Mouse (Mus musculus): ENCODE data around the gene Prss48.
A peak's percentile ranks its signal among the peaks of the same experiment; 100 is the strongest.
"Not testable (repeated sequence)": the region's sequence is repeated elsewhere in the genome, so short reads cannot be mapped to it uniquely, and the experiment has no call there.

The Prss48 gene

DNA sequence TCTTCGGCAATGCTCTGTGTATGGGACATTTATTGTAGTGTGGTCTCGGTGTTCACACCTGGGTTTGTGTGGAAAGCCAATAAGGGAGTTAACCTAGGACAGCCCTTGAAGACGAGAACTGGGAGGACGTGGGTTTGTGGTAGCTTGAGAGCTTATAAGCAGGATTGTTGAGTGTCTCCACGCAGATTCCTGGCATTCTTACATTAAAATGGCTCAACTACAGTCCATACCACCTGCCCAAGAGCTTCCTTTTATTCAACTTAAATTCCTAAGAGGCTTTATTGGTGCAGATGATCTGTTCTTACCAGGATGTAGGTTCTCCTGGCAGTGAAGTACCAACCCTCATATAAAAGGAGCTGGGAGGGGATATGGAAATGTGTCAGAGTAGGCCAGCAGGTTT, 649 bp upstream of the Prss48 start:
- DNase-seq (ENCODE audit: low spot score), result no peak

DNA sequence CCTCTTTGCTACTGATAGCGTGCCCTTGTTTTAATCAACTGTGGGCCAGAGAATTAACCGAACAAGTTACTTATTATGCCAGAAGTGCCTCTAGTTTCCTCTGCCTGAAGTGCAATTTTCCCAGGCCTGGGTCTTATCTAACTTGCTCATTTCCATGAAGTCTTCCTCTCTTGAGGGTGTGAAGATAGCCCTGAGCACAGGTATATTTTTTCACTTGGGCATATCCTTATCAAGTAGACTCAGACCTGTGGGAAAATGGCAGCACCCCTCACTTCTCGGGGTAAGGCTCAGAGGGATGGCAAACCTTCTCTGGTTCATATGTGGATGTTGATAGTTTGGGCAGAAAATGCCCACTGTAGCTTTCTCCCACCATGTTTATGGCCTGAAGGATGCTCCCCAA, 1.0 kb downstream of the Prss48 start:
- no peak for DNase-seq (ENCODE audit: low spot score)

DNA sequence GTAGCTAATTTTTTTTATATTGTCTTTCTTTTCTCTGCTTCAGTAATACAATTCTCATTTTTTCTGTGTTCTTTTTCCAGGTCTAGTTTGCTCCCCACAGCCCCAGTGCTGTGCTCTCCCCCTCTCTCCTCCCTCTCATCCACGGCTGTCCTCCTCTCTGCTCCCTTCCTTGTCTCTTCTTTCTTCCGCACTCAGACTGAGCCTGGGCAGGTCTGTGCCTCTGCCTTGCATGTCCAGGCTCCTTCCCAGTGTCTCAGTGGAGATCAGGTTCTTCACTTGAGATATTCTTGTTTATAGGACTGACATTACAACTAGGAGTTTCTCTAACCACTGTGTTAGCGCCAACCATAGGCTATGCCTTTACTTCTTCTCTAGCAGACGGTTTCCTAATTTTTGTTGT, 7.6 kb downstream of the Prss48 start:
- DNase-seq (ENCODE audit: low spot score), result no peak

DNA sequence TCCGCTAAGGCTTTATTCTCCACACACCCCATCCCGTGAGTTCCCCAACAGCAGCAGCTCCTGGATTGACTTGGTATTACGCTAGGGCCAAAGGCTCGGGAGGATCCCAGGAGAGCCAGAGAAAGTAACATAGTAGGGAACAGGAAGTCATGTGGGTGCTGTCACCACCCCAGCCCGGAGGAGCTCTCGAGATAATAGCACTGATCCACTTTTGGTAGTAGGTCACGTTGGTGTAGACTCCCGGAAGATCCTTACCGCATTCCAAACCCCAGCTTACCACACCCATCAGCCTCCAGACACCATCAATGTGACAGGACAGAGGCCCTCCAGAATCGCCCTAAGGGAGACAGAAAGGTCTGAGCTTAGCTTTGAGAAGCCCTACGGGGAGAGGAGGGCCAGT, 8.5 kb downstream of the Prss48 start:
- no peak for DNase-seq (ENCODE audit: low spot score)

DNA sequence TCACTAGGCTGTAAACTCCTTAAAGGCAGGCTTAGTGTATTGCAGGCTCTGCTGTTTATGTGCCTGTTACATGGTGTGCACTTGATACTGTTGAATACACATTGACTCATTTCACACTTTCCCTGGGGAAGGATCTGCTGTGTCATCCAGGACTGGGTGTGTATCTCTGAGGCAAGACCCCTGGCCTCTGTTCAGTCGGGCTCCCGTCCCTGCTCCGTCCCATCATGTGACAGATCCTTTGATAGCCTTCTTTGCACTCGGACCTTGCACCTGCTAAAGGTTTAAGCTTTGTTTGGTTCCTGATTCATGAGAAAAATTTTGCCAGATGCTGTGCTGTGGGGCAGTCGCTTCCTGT, 10.5 kb downstream of the Prss48 start:
- peak; percentile 88 for DNase-seq (ENCODE audit: low spot score)

DNA sequence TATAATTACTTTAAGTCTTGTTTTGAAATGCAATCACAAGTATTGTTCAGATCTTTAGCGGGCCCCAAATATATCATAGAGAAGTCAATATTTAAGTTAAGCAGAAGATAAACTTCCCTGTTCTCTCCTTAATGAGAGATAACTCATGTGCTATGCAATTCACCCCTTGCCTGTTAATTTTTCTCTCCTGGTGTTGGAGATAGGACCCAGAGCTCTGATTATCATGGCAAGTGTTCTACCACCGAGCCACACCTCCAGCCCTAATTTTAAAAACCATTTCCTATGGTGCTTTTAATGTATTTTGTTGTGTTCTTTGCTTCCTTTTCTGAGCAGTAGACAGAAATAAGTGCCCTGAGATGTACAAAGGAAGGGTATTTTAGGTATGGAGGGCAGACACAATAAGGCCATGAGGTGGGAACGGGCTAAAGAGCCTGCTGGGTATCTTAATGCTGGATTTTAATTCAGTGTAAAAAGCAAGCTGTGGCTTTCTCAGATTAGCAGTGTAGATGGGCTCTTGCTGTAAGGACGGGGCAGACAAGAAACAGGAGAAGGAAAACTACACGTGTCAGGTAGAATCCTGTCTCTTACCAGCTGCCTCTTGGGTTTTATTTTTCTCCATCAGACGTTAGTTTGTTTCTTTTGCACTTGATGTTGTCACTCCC, 11.0 kb downstream of the Prss48 start:
- DNase-seq (ENCODE audit: low spot score), result no peak

DNA sequence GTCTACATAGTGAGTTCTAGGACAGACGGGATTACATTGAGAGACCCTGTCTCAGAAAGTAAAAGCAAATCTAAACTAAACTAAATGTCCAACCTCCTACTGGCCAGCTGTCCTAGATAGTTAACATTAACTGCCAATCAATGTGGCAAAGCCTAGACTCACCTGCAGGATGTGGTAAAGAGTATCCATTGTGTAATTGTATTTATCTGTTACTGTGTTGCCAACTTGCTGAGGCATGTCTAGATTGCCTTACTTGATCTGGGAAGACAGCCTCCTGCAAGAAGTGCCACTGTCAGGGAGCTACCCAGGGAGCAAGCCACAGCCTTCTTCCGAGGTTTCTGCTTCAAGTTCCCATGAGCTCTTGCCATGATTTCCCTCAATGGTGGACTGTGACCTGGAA, 15.1 kb downstream of the Prss48 start:
- no peak for DNase-seq (ENCODE audit: low spot score)

DNA sequence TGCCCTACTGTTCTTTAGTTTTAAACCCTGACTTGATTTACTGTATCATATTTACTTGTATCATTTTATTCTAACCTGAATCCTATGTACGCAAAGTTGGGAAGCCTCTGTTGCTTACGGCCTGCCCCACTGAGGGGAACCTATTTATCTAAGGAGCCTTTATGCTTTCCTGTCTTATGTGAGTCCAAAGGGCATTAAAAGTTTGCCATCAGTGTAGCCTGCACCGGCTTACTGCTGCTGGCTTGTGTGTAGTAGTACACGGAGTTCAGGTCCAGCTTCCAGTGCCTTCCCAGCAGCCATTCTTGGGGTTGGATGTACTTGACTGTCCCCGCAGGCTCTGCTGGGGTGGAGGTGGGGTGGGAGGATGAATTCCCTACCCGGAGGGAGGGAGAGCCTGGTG, 17.8 kb downstream of the Prss48 start:
- no peak for DNase-seq (ENCODE audit: low spot score)

DNA sequence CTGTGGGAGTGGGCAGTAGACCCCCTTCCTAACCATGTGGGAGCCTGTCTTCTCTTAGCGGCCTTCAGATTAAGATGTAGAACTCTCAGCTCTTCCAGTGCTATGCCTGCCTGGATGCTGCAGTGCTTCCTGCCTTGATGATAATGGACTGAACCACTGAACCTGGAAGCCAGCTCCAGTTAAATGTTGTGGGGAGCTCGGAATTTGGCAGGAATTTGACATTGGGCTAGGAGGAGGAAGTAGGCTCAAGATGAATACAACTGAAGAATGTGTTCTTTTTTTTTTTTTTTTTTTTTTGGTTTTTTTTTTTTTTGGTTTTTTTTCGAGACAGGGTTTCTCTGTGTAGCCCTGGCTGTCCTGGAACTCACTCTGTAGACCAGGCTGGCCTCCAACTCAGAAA, 20.5 kb downstream of the Prss48 start:
- not testable (repeated sequence) for DNase-seq (ENCODE audit: low spot score)

DNA sequence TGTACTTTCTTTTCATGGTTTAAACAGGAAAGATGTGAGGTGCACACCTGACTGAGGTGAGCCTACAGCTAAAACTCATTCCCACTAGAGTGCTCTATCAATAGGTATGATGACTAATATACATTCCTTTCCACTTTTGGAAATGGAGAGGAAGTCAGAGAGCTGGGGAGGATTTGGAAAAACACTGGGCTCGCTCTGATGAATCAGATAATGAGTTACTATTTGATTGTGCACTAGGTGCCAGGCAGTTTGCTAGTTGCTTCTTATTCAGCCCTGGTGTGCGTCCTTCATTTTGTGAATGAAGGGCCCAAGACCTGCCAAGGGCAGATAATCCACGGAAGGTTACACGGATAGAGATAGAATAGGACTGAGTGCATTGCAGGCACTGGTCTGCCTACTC, 22.3 kb downstream of the Prss48 start:
- DNase-seq (ENCODE audit: low spot score), result no peak

DNA sequence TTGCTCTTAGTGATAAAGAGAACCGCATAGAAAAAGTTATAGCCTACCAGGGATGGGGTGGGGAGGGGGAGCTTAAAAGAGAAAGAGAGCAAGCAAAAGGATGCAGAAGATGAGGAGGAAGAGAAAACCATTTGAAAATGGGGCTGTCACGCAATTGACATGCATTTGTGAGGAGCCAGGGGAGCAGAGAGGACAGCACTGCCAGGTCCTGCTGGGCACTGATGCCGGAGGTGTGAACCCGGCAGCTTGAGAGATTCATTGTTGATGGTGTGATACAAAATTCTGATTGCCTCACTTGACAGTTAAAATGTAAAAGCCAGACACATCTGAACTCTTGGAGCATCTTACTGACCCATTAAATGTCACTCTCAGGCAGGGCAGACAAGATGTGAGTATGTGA, 27.8 kb downstream of the Prss48 start:
- no peak for DNase-seq (ENCODE audit: low spot score)

DNA sequence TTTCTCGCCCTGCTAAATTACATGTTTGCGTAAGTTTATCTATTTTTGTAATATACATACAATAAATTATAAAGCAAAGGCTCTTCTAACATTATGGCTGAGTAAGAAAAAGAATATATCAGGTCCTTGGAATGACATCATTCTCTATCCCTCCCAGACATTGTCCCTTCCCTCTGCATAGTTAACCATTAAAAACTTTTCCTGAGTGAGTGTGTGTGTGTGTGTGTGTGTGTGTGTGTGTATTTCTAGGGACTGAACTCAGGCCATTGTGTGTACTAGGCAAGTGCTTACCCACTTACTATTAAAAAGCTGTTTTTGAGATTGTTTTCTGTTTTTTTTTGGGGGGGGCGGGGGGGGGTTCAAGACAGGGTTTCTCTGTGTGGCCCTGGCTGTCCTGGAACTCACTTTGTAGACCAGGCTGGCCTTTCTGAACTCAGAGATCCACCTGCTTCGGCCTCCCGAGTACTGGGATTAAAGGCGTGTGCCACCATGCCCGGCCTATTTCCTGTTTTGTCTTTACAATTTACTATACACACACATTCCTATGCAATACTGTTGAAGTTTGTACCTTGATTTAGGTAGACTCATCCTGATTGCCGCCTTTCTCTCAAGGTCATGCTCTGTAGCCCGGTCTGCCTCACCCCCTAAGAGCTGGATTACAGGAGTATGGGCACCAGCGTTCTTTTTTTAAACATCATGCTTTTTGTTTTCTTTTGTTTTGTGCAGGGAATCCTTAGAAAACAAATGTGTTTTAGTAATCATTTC, 28.7 kb downstream of the Prss48 start:
- no peak for DNase-seq (ENCODE audit: low spot score)

DNA sequence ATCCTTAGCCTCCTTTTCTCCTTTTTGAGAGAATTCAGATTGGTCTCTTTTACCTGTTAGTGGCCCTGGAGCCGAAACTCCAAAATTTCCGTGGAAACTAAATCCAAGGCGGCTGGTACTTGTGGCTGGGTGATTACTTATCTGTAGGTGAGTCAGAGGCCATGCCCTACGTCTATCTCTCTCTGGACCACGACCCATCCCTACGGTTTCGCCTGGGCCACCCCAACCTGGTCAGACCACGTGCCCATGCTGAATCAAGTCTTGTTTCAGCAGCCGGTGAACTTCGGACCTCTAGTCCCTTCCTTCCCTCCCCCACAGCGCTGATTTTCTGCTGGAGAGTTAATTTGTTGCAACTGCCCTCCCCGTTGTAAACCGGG, 30.7 kb downstream of the Prss48 start:
- peak; percentile 86 for DNase-seq (ENCODE audit: low spot score)

DNA sequence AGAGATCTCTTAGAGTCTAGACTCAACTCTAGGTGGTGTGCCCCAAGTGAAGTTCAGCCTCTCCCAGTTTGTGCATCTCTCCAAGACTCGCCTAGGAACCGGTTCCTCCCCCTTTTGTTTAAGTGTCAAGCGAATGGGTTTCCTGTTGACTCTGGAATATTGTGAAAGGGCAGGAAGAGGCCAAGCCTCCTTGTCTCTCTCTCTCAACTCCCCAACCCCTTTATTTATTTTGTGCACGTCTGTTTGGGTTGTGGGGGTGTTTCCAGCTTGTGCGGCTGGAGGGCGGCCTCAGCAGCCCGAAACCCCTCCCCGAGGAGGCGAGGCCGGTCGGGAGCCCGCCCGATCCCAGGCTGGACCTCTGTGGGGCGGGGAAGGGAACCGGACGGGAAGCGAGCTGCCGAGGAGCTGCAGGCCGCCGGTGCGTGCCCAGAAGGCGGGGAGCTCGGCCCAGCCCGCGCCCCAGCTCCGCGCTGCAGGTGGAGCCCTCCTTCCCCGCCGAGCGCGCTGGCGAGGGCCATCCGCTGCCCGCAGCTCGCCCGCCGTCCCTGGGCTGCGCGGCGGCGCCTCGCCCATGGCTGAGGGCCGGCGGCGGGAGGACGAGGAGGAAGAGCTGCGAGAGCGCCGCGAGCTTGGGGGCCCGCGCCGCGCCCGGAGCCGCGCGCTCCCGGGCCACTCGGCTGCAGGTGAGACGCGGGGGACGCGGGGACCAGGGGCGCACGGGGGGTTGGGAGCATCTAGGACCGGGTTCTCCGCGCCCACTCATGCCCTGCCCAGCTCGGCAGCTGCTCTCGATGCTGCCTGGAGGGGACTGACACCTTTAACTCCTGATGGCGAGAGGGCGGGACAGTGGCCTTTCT, 31.3 kb downstream of the Prss48 start, which contains the start of gene Sh3d19:
Gene Sh3d19, plus strand, starts transcription at position 368 of the 857 bp plus-strand sequence.
- peak; percentile 93 for DNase-seq (ENCODE audit: low spot score)

DNA sequence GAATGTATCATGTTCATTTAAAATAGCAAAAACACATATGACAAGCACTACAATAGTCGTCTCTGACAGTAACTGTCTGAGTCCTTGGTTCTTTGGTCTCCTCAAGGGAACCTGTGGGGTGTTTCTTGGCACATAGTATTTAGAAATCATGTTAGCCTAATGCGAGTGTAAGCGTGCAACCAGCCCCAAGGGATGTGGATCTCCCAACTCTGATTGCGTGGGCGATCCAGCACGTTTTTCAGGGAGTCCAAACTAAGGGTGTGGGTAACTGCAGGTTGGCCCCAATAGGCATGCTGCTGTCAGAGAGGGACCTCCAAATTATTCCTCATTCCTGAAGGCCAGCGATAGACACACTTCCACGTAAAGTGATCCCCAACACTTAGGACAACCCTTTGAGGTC, 33.3 kb downstream of the Prss48 start:
- no peak for DNase-seq (ENCODE audit: low spot score)

DNA sequence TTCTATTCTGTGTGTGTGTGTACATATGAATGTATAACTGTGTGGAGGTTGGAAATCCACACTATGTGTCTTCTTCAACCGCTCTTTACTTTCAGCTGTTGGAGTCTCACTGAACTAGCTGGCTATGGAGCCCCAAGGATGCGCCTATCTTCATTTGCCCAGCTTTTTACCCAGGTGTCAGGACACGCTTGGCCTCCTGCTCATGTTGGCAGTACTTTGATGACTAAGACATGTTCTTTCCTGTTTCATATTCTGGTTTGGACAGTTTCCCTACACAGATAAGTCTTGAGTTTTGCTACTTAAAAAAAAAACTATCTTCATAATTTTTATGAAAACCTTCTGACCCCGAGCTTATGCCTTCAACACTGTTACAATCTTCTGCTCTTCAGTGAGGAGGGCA, 36.8 kb downstream of the Prss48 start:
- DNase-seq (ENCODE audit: low spot score), result no peak

DNA sequence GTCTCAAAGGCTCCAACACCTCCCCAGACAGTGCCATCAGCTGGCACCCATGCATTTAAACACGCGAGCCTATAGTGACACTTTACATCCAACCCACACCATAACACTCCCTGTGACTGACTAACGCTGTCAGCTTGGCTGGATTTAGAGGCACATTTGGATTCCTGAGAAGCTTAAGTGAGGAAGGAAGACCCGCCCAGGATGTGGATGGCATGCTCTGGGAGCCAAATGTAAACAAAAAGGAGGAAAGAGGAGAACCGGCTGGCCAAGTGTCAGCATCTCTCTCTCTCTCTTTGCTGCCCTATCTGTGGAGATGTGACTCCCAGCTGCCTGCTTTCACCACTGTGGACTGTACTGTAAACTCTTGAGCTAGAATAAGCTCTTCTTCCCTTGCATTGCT, 41.2 kb downstream of the Prss48 start:
- DNase-seq (ENCODE audit: low spot score), result peak; percentile 71

DNA sequence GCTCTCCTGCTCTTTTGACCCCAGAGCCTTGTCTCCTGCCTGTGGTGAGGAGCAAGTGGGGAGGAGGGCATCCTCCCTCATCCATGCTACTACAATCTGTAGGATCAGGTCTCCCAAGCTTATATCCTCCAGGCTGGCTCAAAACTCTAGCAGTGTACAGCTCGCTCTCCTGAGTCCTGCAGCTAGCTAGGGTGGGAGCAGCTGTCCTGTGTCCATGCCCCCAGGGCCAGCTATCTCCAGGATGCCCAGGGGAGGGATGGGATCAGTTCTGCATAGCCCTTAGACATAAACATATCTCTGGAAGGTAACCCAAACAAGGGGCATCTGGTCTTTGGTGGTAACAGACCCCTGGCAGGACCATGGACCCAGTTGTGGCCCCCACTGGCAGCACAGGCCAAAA, 42.6 kb downstream of the Prss48 start:
- no peak for DNase-seq (ENCODE audit: low spot score)

DNA sequence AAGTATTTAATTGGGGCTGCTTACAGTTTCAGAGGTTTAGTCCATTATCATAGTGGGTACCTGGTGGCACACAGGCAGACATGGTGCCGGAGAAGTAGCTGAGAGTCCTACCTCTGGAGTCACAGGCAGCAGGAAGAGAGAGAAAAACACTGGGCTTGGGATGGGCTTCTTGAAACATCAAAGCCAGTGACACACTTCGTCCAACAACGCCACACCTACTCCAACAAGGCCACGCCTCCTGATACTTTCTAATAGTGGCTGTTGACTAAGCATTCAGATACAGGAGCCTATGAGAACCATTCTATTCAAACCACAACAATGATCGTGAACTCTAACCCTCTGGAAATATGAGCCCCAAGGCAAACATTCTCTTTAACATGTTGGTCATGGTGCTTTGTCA, 46.6 kb downstream of the Prss48 start:
- no peak for DNase-seq (ENCODE audit: low spot score)

DNA sequence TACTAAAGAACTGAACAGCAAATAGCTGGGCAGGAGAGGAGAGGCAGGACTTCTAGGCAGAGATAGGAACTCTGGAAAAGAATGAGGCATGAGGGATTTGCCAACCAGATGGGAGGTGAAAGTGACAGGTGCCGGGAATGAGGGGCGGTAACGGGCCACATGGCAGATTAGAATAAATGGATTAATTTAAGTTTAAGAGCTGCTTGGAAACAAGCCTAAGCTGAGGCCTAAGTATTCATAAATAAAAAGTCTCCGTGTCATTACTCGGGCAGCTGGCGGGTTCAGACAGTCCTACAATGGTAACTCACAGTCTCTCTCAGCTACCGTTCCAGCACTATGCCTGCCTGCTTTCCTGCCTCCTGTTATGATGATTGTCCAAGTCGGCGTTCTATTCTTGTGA, 47.0 kb downstream of the Prss48 start:
- DNase-seq (ENCODE audit: low spot score), result no peak

DNA sequence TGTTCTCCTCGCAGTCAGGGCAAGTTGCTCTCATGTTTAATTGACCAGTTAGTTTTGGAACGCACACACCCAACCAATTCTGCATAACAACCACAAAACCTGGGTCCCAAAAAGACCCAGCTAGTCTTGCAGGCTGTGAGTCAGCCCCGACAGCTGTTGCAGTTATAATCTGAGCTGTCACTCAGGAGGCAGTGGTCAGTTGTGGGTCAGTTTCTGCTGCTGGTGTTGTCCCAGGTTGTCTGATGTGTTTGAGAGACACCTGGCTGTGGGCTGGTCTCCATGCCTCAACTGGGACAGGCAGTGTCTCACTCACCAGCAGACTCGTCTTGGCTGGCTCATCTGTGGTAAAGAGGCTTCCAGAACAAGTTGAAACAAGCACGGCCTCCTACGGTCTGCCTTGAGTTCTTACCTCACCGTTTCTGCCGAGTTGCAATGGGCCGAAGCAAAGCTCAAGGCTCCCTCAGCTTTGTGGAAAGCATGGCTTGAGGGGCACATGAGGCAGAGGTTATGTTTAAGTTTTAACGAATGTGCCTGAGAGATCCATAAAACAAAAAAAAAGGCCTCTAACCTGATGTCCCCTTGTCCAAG, 49.5 kb downstream of the Prss48 start:
- DNase-seq (ENCODE audit: low spot score), result no peak

DNA sequence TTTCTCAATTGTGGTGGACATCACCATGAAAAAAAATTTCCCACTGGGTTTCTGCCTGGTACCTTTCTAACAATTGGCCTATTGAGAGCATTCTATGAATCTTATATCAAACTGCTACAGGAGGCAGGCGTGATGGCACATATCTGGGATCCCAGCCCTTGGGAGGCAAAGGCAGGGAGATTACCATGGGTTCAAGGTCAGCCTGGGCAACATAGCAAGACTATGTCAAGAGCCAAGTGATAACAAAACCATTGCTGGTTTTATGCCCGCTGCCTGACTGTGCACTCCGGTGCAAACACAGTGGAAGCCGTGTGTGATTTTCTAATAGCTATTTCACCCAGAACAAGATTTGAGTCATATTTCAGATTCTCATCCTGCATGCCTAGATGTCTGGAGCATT, 51.4 kb downstream of the Prss48 start:
- no peak for DNase-seq (ENCODE audit: low spot score)
